Mouse (Mus musculus): ENCODE results near the gene Foxp1.

Foxp1 gene

GRCm38 (mm10) chr6:99330169-99330568, 192.4 kb downstream of the Foxp1 start:
- DNase-seq (ENCODE audit: low read depth, low spot score) = peak; percentile 36

- DNase-seq (ENCODE audit: low read depth, low spot score) = no peak
Measured at GRCm38 (mm10) chr6:99328634-99329033, 193.9 kb downstream of the Foxp1 start.

DNA sequence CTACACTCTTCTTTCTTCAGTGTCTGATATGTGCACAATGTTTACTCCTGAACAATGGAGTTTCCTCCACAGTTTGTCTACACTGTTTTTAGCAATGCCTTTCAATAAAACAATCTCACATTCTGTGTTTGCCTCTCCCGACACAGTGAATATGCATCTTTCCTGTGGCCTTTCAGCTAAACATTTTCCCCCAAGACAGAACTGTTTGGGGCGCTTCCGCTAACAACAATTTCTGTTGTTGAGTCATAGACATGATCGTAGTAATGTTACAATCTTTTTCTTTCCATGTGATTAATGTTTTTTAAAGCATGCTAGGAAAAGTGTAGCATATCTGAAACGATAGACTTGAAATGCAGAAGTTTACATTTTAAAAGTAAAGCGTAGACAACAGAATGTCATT, 194.4 kb downstream of the Foxp1 start:
- no peak for DNase-seq (ENCODE audit: low read depth, low spot score)

GRCm38 (mm10) chr6:99327721-99328120, 194.8 kb downstream of the Foxp1 start:
- DNase-seq (ENCODE audit: low read depth, low spot score) = no peak

- DNase-seq (ENCODE audit: low read depth, low spot score) = no peak
Measured at GRCm38 (mm10) chr6:99325881-99326280, 196.6 kb downstream of the Foxp1 start.

GRCm38 (mm10) chr6:99325461-99325860, 197.1 kb downstream of the Foxp1 start:
- no peak for DNase-seq (ENCODE audit: low read depth, low spot score)

DNA sequence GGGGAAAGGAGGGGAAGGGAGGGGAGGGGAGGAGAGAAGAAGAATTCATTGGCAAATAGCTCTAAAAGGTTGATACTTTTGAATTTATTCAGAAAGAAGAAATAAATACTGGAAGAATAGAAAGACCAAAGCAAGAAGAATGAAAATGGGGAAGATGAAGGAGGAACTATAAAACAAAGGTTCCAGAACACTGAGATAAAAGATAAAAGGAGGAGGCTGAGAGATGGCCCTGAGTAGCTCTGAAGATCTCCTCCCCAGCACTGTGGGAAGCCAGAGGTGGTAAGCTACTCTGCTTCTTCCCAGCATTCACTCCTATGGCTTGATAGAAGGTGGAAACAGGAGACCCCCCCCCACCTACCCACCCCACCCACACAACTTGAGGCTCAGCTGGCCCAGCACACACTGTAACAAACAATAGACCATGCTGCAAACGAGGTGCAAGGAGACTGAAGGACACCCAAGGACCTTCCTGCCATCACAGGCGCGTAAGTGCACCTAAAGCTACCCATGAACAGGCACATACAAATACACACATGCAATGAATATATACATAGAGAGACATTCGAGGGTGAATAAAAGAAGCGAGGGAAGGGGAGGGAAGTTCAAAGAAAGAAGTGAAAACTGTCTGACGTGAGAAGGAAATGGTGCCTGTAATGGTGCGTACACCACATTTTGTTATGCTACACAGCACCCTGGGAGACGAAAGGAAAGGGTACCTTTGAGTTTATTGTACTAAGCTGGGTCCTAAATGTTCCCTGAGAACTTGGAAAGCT, 200.2 kb downstream of the Foxp1 start:
- no peak for DNase-seq (ENCODE audit: low read depth, low spot score)

- DNase-seq (ENCODE audit: low read depth, low spot score) = no peak
Measured at GRCm38 (mm10) chr6:99320444-99320843, 202.1 kb downstream of the Foxp1 start.

DNA sequence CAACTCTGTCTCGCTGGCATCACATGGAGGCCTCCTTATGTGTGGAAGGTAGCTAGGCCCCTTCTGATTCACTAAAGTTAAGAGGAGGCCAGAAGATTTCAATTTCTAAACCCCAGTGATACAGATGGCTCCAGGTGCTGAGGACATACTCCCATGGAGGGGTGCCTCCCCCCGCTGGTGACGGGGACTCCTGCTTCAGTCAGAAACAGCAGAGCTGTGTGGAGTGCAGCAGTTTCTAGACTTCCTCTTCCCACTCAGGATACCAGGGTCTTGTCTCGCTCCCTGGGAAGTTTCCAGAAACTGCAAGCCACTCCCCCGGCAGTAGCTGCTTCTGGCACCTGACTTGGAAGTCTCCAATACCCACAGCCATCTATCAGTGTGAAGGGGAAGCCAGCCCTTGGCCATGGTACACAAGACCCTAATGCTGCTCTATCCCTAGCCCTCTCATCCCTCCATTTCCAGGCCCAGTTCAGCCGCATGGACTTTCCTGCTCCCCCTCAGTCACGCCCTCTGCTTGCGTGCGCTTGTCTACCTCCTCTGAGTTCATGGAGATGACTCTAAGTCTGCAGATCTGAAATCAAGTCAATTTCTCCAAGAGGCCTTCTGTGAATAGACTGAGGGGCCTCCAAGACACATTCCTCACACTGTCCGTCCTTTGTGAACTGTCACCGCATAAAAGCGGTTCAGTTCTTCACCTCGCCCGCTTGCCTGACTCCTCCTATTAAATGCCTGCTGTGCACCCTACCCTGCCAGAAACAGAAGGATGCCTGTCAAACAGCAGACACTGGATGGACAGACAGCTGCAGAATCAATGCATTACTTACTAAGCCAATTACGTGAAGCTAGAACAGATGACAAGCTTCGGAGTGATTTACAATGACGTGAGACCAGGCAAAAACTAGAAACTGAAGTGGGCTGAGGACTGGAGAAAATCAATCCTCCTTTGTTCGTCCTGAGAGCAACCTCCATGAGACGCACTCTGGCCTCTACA, 202.8 kb downstream of the Foxp1 start:
- no peak for DNase-seq (ENCODE audit: low read depth, low spot score)

GRCm38 (mm10) chr6:99314746-99315145, 207.8 kb downstream of the Foxp1 start:
- DNase-seq (ENCODE audit: low read depth, low spot score) = no peak

DNA sequence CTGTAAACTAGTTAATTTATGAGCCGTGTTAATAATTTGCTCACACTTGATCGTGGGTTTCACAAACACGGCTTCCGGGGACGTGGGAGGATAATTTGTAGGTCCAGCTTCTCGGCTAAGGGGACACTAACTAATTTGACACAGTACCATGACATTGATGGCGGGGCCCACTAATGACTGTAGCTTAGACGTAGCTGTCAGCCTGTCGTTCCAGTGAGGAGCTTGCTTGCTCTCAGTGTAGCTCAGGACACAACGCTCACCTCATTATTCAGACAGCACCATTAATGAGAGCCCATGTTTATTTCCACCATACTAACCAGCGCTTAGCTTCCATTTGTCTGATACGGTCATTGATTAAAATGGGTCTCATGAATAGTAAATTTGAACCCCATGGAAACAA, 212.0 kb downstream of the Foxp1 start:
- no peak for DNase-seq (ENCODE audit: low read depth, low spot score)

GRCm38 (mm10) chr6:99310171-99310500, 212.4 kb downstream of the Foxp1 start:
- DNase-seq (ENCODE audit: low read depth, low spot score) = peak; percentile 37

- DNase-seq (ENCODE audit: low read depth, low spot score) = peak; percentile 45
Measured at GRCm38 (mm10) chr6:99309466-99310170, 212.9 kb downstream of the Foxp1 start.

GRCm38 (mm10) chr6:99305751-99306150, 216.8 kb downstream of the Foxp1 start:
- DNase-seq (ENCODE audit: low read depth, low spot score) = no peak

- no peak for DNase-seq (ENCODE audit: low read depth, low spot score)
Measured at GRCm38 (mm10) chr6:99305236-99305635, 217.3 kb downstream of the Foxp1 start.

- no peak for DNase-seq (ENCODE audit: low read depth, low spot score)
Measured at GRCm38 (mm10) chr6:99302662-99303435, 219.7 kb downstream of the Foxp1 start.

GRCm38 (mm10) chr6:99301923-99302322, 220.6 kb downstream of the Foxp1 start:
- DNase-seq (ENCODE audit: low read depth, low spot score) = no peak

GRCm38 (mm10) chr6:99300235-99300634, 222.3 kb downstream of the Foxp1 start:
- no peak for DNase-seq (ENCODE audit: low read depth, low spot score)

DNA sequence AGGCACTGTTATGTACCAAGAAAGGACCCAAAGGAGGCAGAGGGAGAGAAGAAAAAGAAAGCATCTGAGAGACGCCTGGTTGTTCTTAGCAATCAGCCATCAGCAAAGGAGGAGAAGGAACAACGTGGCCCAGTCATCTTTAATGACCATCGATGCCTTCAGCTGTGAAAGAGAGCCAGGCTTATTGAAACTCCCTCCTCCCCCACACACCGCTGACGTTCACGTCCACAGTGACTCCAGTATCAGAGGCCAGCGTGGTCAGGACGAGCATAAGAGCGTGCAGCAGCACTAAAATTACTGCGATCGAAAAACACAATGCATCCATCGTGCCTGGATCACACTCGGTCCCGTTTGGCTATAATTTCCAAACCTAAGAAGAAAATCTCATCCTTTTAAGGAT, 223.3 kb downstream of the Foxp1 start:
- no peak for DNase-seq (ENCODE audit: low read depth, low spot score)

GRCm38 (mm10) chr6:99297535-99297934, 225.0 kb downstream of the Foxp1 start:
- DNase-seq (ENCODE audit: low read depth, low spot score) = no peak

DNA sequence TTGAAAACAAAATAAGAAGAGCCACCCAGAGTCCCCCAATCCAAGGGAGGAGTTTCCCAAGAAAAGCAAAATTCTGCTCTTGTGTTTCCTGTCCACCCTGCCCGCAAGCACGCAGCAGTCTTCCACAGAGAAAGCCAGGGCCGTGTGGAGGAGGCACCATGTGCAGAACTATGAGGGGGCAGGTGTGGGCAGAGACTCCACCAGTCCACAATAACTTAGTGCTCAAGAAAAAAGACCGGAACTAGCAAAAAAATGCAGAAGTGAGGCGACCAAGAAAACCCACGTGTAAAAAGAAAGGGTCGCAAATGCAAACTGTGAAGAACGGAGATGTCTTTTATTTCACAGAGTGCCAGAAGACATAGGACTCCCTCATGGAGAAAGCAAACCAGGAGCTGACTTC, 227.0 kb downstream of the Foxp1 start:
- DNase-seq (ENCODE audit: low read depth, low spot score) = peak; percentile 65

All from brain, adult 2 months (tissue).